Mouse (Mus musculus): ENCODE data around the gene Apol8. TPM values are rescaled to one million over a fixed set of nuclear protein-coding genes. Genes with fewer than 3 reads are reported as not detected.

The Apol8 gene
- polyA plus RNA-seq, 1 experiment: not detected

- no peaks in the 10 kb centered on the region; the same call in 1 of the 2 replicates for H3K4me1 ChIP-seq (ENCODE audit: control insufficient read depth, insufficient read depth, insufficient read length, low read length)
- no peak overlapping the region for H3K4me3 ChIP-seq (ENCODE audit: insufficient read depth, low read depth, low read length)
- H3K27ac ChIP-seq (replicated peaks; ENCODE audit: low read depth, low read length): no peak overlapping the region
Observed at GRCm38 (mm10) chr15:77770341-77770740, 13.5 kb upstream of the Apol8 start.

GRCm38 (mm10) chr15:77766981-77767380 lies 10.2 kb upstream of the Apol8 start:
- Histone ChIP-seq H3K4me1 (ENCODE audit: control insufficient read depth, insufficient read depth, insufficient read length, low read length) (peaks cover 2% of the 10 kb centered on the region), H3K4me3 (ENCODE audit: insufficient read depth, low read depth, low read length) (no peak overlapping the region), H3K27ac (replicated peaks; ENCODE audit: low read depth, low read length) (no peak overlapping the region)

- Histone ChIP-seq H3K4me1 (ENCODE audit: control insufficient read depth, insufficient read depth, insufficient read length, low read length) (peaks cover 2% of the 10 kb centered on the region), H3K4me3 (ENCODE audit: insufficient read depth, low read depth, low read length) (no peak overlapping the region), H3K27ac (replicated peaks; ENCODE audit: low read depth, low read length) (peak overlapping the region; percentile 38)
Observed at GRCm38 (mm10) chr15:77765484-77766093, 8.8 kb upstream of the Apol8 start.

GRCm38 (mm10) chr15:77764391-77765006 lies 7.7 kb upstream of the Apol8 start:
- Histone ChIP-seq H3K4me3 (ENCODE audit: insufficient read depth, low read depth, low read length) (no peak overlapping the region), H3K4me1 (ENCODE audit: control insufficient read depth, insufficient read depth, insufficient read length, low read length) (peaks cover 2% of the 10 kb centered on the region), H3K27ac (replicated peaks; ENCODE audit: low read depth, low read length) (peak overlapping the region; percentile 46; the same call in 1 of the 2 replicates)

GRCm38 (mm10) chr15:77763702-77764101 lies 6.9 kb upstream of the Apol8 start:
- no peak overlapping the region for H3K4me3 ChIP-seq (ENCODE audit: insufficient read depth, low read depth, low read length)
- H3K27ac ChIP-seq (replicated peaks; ENCODE audit: low read depth, low read length): peak overlapping the region; percentile 46; the same call in 1 of the 2 replicates
- H3K4me1 ChIP-seq (ENCODE audit: control insufficient read depth, insufficient read depth, insufficient read length, low read length): peaks cover 2% of the 10 kb centered on the region

GRCm38 (mm10) chr15:77763050-77763449 lies 6.2 kb upstream of the Apol8 start:
- no peak overlapping the region for H3K4me3 ChIP-seq (ENCODE audit: insufficient read depth, low read depth, low read length)
- H3K27ac ChIP-seq (replicated peaks; ENCODE audit: low read depth, low read length): no peak overlapping the region
- H3K4me1 ChIP-seq (ENCODE audit: control insufficient read depth, insufficient read depth, insufficient read length, low read length): peaks cover 2% of the 10 kb centered on the region

GRCm38 (mm10) chr15:77761561-77762380 lies 5.0 kb upstream of the Apol8 start:
- H3K4me1 ChIP-seq (ENCODE audit: control insufficient read depth, insufficient read depth, insufficient read length, low read length): peaks cover 2% of the 10 kb centered on the region
- no peak overlapping the region for H3K4me3 ChIP-seq (ENCODE audit: insufficient read depth, low read depth, low read length)
- no peak overlapping the region for H3K27ac ChIP-seq (replicated peaks; ENCODE audit: low read depth, low read length)

GRCm38 (mm10) chr15:77761083-77761482 lies 4.3 kb upstream of the Apol8 start:
- no peak overlapping the region for H3K4me3 ChIP-seq (ENCODE audit: insufficient read depth, low read depth, low read length)
- H3K27ac ChIP-seq (replicated peaks; ENCODE audit: low read depth, low read length): no peak overlapping the region
- peaks cover 2% of the 10 kb centered on the region for H3K4me1 ChIP-seq (ENCODE audit: control insufficient read depth, insufficient read depth, insufficient read length, low read length)

- H3K27ac ChIP-seq (replicated peaks; ENCODE audit: low read depth, low read length): no peak overlapping the region
- H3K4me3 ChIP-seq (ENCODE audit: insufficient read depth, low read depth, low read length): no peak overlapping the region
- peaks cover 1% of the 10 kb centered on the region; the same call in 1 of the 2 replicates for H3K4me1 ChIP-seq (ENCODE audit: control insufficient read depth, insufficient read depth, insufficient read length, low read length)
Observed at GRCm38 (mm10) chr15:77760037-77760436, 3.2 kb upstream of the Apol8 start.

GRCm38 (mm10) chr15:77757586-77758226 lies 903 bp upstream of the Apol8 start:
- Histone ChIP-seq H3K4me3 (ENCODE audit: insufficient read depth, low read depth, low read length) (no peak overlapping the region), H3K27ac (replicated peaks; ENCODE audit: low read depth, low read length) (no peak overlapping the region), H3K4me1 (ENCODE audit: control insufficient read depth, insufficient read depth, insufficient read length, low read length) (no peaks in the 10 kb centered on the region)

- Histone ChIP-seq H3K27ac (replicated peaks; ENCODE audit: low read depth, low read length) (no peak overlapping the region), H3K4me3 (ENCODE audit: insufficient read depth, low read depth, low read length) (no peak overlapping the region), H3K4me1 (ENCODE audit: control insufficient read depth, insufficient read depth, insufficient read length, low read length) (no peaks in the 10 kb centered on the region)
Observed at GRCm38 (mm10) chr15:77756081-77756480, 722 bp downstream of the Apol8 start.

- Histone ChIP-seq H3K4me3 (ENCODE audit: insufficient read depth, low read depth, low read length) (no peak overlapping the region), H3K4me1 (ENCODE audit: control insufficient read depth, insufficient read depth, insufficient read length, low read length) (no peaks in the 10 kb centered on the region), H3K27ac (replicated peaks; ENCODE audit: low read depth, low read length) (no peak overlapping the region)
Observed at GRCm38 (mm10) chr15:77755132-77755531, 1.7 kb downstream of the Apol8 start.

GRCm38 (mm10) chr15:77752443-77752842 lies 4.4 kb downstream of the Apol8 start:
- Histone ChIP-seq H3K27ac (replicated peaks; ENCODE audit: low read depth, low read length) (no peak overlapping the region), H3K4me1 (ENCODE audit: control insufficient read depth, insufficient read depth, insufficient read length, low read length) (no peaks in the 10 kb centered on the region), H3K4me3 (ENCODE audit: insufficient read depth, low read depth, low read length) (no peak overlapping the region)

- no peak overlapping the region for H3K4me3 ChIP-seq (ENCODE audit: insufficient read depth, low read depth, low read length)
- no peaks in the 10 kb centered on the region for H3K4me1 ChIP-seq (ENCODE audit: control insufficient read depth, insufficient read depth, insufficient read length, low read length)
- no peak overlapping the region for H3K27ac ChIP-seq (replicated peaks; ENCODE audit: low read depth, low read length)
Observed at GRCm38 (mm10) chr15:77750461-77750860, 6.3 kb downstream of the Apol8 start.

- Histone ChIP-seq H3K4me1 (ENCODE audit: control insufficient read depth, insufficient read depth, insufficient read length, low read length) (no peaks in the 10 kb centered on the region), H3K27ac (replicated peaks; ENCODE audit: low read depth, low read length) (no peak overlapping the region), H3K4me3 (ENCODE audit: insufficient read depth, low read depth, low read length) (no peak overlapping the region)
Observed at GRCm38 (mm10) chr15:77749717-77750116, 7.1 kb downstream of the Apol8 start.
